Mouse (Mus musculus) spleen, adult 18-20 months (tissue): ENCODE measurements around the gene March4.

ENCODE experiments used
- DNase-seq, 2 experiments: peaks; one replicate each; pipeline ENCODE4 v3.0.0; 2022; ENCODE audit warnings: mixed read lengths in 2 of 2

The March4 gene

GRCm38 (mm10) chr1:72380544-72380943 is 156.2 kb downstream of the March4 start:
- DNase-seq = no peak

DNA sequence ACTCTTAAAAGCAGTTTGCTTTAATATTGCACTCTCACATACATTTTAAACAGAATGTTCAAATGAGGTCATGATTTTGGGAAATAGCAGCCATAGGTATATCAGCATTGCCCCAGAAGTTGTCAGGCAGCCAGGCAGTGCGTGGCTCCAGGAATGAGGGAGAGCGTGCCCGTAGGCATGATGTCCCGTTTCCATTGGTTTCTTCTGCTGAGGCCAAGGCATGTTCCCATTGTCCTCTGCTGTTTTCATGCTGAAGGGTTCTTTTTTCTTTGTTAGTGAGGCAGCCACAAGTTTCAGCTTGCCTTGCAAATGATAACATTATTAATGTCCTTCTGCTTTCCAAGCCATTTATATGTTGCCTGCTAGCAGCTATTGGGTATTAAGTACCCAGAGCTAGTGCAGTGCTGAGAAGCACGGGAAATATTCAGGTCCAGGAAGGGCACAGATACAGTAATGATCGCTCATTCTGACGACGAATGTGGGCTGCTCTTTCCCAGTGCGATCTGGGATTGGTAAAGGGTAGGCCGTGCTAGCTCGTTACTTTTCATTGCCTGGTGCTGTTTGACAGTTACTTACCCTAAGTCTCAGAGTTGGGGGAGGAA is 156.9 kb downstream of the March4 start:
- DNase-seq = no peak

DNA sequence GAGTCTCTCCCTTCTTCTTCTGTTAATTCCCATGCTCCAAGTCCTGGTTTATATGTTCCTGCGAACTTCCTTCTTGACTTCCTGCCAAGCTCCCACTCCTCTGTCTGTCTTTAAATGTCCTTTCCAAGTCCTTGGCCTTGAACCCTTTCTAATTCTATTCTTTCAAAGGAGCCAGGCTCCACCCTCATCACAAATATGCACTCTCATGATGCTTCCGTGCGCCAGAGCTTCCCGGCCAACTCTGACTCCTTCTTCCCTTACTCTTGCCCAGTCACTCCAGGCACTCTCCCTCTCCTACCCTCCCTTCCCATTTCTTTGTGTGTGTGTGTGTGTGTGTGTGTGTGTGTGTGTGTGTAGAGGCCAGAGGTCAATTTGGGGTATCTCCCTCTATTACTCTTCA is 158.6 kb downstream of the March4 start:
- DNase-seq = no peak
